Mouse (Mus musculus) heart, embryonic 13.5 days (tissue): Measurements from ENCODE around the gene Emc6. TPM values are rescaled to one million over a fixed set of nuclear protein-coding genes. Genes with fewer than 3 reads are reported as not detected.

Source experiments
- ATAC-seq: fragments of 200-750 bp; cut with Nextera tagmentation; 2 replicates; pipeline ENCODE4 v1.8.0; 2017; ENCODE audit warnings: moderate TSS enrichment; ENCODE audit not compliant: insufficient number of reproducible peaks, low FRiP score, low TSS enrichment; ENCODE audit errors: extremely low read depth
- H3K27ac ChIP-seq: fragments of 300-500 bp; sonication (generic); replicated peaks from 2 replicates; pipeline ENCODE4 v1.5.1; 2015; ENCODE audit warnings: moderate library complexity, mild to moderate bottlenecking, inconsistent platforms
- H3K27me3 ChIP-seq: fragments of 300-500 bp; sonication (generic); replicated peaks from 2 replicates; pipeline ENCODE4 v1.6.1; 2015; ENCODE audit warnings: mild to moderate bottlenecking, inconsistent platforms
- H3K36me3 ChIP-seq: fragments of 300-500 bp; sonication (generic); 2 replicates; pipeline ENCODE4 v1.6.1; 2015; ENCODE audit warnings: mild to moderate bottlenecking, inconsistent platforms
- H3K4me1 ChIP-seq: fragments of 300-500 bp; sonication (generic); 2 replicates; pipeline ENCODE4 v1.6.1; 2015; ENCODE audit warnings: inconsistent platforms
- H3K4me2 ChIP-seq: fragments of 300-500 bp; sonication (generic); 2 replicates; pipeline ENCODE4 v1.6.1; 2015; ENCODE audit warnings: inconsistent platforms, mild to moderate bottlenecking, moderate library complexity
- H3K4me3 ChIP-seq: fragments of 300-500 bp; sonication (generic); 2 replicates; pipeline ENCODE4 v1.5.1; 2015; ENCODE audit warnings: moderate library complexity, mild to moderate bottlenecking, inconsistent platforms
- H3K9ac ChIP-seq: fragments of 300-500 bp; sonication (generic); 2 replicates; pipeline ENCODE4 v1.6.1; 2015; ENCODE audit warnings: inconsistent platforms, mild to moderate bottlenecking, moderate library complexity
- H3K9me3 ChIP-seq: fragments of 300-500 bp; sonication (generic); 2 replicates; pipeline ENCODE4 v1.6.1; 2016; ENCODE audit warnings: inconsistent platforms
- WGBS: fragments of 180-500 bp; shearing (Covaris S2); methylation state at CpG from one replicate; pipeline ENCODE4 v1.1.7; 2015; ENCODE audit warnings: mixed read lengths; 5-methylcytosine and 5-hydroxymethylcytosine counted together
- polyA plus RNA-seq: library from polyadenylated mRNA; unstranded; fragments of >200 nt; fragmentation: Nextera tagmentation; extraction: Ambion mirVana; gene quantifications from 2 replicates; pipeline ENCODE4 v1.2.1, GENCODE M21; 2015

The Emc6 gene
- polyA plus RNA-seq, 1 experiment from 2014 or later = 93.0 TPM

DNA sequence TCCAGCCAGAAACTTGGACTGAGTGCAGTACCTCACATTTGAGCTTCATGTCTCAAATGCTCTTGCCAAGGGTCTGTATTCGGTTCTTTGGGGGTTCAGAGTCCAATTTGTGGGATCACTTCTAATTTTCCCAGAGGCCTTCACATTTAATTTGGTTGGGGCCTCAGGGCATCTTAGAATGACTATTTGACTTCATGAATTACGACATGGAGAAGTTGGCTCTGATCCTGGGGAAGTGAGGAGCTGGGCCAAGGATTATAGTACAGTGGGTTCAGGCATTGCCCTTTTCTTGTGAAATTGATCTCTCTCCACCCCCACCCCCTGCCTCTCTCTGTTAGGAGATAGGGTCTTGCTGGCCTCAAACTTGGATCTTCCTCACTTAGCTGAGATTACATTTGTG lies 24.2 kb upstream of the Emc6 start:
- no peak for ATAC-seq
- Histone ChIP-seq H3K4me3 (no peak overlapping the region), H3K9ac (no peak overlapping the region), H3K4me2 (no peak overlapping the region), H3K27me3 (no peaks in the 10 kb centered on the region), H3K4me1 (peaks cover 16% of the 10 kb centered on the region), H3K27ac (no peak overlapping the region), H3K36me3 (no peaks in the 10 kb centered on the region; the same call in 1 of the 2 replicates), H3K9me3 (no peaks in the 10 kb centered on the region)
- 74% methylated on average over 2 of the region's 2 CpGs for WGBS

DNA sequence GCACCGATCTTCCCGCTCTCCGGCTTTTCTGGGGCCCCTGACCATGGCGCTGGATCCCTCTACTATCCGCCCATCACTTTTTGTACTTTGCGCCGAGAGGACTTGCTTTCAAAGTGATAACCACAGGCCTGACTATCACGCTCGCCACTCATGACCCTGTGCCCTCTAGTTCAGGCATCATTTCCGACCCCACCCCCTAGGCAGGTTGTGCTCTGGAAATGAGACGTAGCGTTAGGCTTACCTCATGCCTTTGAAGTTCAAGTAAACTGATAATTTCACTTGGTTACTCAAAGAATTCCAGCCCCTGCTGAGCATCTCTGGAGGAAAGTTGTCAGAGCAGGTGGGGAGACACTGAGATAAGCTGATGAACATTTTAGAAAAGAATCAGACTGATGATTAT lies 23.0 kb upstream of the Emc6 start:
- Histone ChIP-seq H3K4me1 (peaks cover 16% of the 10 kb centered on the region), H3K9ac (peak overlapping the region; percentile 92), H3K36me3 (peaks cover 10% of the 10 kb centered on the region), H3K9me3 (no peaks in the 10 kb centered on the region), H3K27ac (peak overlapping the region; percentile 42; the same call in 1 of the 2 replicates), H3K4me2 (peak overlapping the region; percentile 98), H3K4me3 (peak overlapping the region; percentile 85), H3K27me3 (no peaks in the 10 kb centered on the region)
- ATAC-seq = no peak
- 3% methylated on average over 12 of the region's 12 CpGs for WGBS

DNA sequence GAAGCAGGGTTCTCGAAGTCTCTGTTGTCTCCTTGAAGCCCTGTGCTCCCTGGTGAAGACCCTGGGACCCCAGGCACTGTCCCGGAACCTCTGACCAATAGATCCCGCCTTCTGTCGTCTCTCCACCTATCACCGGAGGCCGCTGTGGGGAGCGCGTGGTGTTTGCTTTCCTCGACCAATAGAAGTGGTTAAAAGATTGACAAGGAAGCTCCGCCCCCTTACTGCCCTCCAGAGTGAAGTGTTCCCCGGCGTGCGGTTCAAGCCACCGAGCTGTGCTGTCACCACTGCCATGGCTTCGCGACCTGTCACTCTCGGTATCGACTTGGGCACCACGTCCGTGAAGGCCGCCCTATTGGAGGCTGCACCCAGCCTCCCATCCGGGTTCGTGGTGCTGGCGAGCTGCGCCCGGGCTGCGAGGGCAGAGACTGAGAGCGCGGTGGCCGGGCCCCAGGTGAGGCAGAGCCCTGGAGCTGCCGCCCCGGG lies 22.4 kb upstream of the Emc6 start, which contains the start of gene Shpk:
Gene Shpk (plus strand): TSS at position 231 of the 483 bp plus-strand sequence.
- Histone ChIP-seq H3K4me1 (peaks cover 16% of the 10 kb centered on the region), H3K27ac (peak within 1 kb of the TSS; percentile 68), H3K9ac (peak within 1 kb of the TSS; percentile 92), H3K9me3 (no peaks in the 10 kb centered on the region), H3K36me3 (peaks cover 10% of the 10 kb centered on the region), H3K27me3 (no peaks in the 10 kb centered on the region), H3K4me2 (peak within 1 kb of the TSS; percentile 98), H3K4me3 (peak within 1 kb of the TSS; percentile 85)
- peak; percentile 96 for ATAC-seq
- WGBS = under 1% methylated on average over 32 of the region's 32 CpGs

DNA sequence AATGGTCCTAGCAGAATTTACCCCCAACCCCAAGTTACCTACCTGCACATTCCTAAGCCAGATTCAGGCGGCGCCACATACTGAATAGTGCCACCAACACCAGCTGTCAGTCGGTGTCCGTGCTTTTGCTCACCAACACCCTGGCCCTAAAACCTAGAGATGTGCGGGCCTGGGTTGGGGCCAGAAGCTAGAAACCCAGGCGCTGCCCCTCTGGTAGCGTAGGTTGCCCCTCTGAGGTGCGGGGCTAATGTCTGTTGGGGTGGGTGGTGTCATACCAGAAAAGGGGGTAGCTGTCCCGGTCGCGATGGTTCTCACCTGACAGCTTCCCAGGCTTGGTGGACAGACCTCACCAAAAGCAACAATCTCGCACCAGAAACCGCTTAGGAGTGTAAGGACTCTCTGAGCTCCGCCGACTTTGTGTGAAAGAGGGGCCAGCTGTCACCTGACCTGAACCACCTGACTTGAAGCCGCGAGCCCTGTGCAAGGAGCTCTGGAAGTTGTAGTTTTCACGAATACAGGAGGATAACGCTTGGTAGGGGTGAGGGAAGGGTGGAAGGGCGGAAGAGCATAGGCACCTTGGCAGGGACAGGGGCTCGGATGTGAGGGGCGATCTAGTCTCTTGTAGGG lies 21.9 kb upstream of the Emc6 start, which contains the start of gene Ctns:
Gene Ctns (minus strand): TSS at position 440 of the 627 bp plus-strand sequence.
- peaks cover 10% of the 10 kb centered on the region for H3K36me3 ChIP-seq
- H3K9me3 ChIP-seq = no peaks in the 10 kb centered on the region
- peak within 1 kb of the TSS; percentile 85 for H3K4me3 ChIP-seq
- H3K4me2 ChIP-seq = peak within 1 kb of the TSS; percentile 98
- H3K27ac ChIP-seq = peak within 1 kb of the TSS; percentile 68
- peaks cover 16% of the 10 kb centered on the region for H3K4me1 ChIP-seq
- 2% methylated on average over 22 of the region's 22 CpGs for WGBS
- H3K27me3 ChIP-seq = no peaks in the 10 kb centered on the region
- ATAC-seq = peak; percentile 91
- peak within 1 kb of the TSS; percentile 92 for H3K9ac ChIP-seq

DNA sequence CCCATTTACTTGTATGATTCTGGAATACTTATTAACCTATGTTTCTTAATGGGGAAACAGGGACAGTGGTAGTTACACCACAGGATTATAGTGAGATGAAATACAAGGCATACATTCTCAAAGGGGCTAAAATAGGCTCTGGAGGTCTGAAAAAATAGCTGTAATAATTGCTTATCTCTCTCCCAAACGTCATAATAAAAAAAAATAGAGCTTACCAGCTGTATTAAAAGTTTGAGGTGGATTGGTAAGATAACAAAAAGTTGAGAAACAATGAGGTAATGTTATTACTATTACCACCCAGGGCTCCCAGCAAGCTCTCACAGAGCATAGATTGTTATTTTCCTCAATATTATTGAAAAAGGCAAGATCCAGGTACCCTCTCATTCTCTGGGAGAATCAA lies 21.4 kb upstream of the Emc6 start:
- no peak for ATAC-seq
- peaks cover 16% of the 10 kb centered on the region for H3K4me1 ChIP-seq

DNA sequence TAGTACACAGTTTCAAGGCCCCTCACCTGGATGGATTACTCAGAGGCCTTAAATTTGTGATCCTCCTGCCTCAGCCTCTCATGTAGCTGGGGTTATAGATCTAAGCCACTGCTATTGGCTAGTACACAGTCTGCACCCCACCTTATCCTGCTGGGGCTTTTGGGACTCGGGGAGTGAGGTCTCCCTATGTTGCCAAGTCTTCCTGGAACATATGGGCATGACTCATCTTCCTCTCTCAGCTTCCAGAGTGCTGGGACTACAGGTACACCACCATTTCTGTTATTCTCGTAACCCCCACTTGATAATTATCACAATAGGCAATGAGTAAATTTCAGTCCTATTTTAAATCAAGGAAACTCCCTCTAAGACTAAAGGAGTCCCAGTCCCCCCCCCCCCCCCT lies 17.6 kb upstream of the Emc6 start:
- Histone ChIP-seq H3K9ac (no peak overlapping the region), H3K27me3 (no peaks in the 10 kb centered on the region), H3K4me1 (peaks cover 8% of the 10 kb centered on the region), H3K4me3 (no peak overlapping the region), H3K27ac (no peak overlapping the region), H3K9me3 (no peaks in the 10 kb centered on the region), H3K36me3 (peaks cover 47% of the 10 kb centered on the region), H3K4me2 (no peak overlapping the region)
- ATAC-seq = no peak
- 63% methylated on average over 2 of the region's 2 CpGs for WGBS

More for the DNA sequence above, 21.4 kb upstream of the Emc6 start:
- WGBS = 3% methylated on average over 1 of the region's 1 CpGs
- Histone ChIP-seq H3K36me3 (peaks cover 10% of the 10 kb centered on the region), H3K4me3 (peak overlapping the region; percentile 85), H3K27me3 (no peaks in the 10 kb centered on the region), H3K27ac (0 out of 2 replicates have a peak overlapping the region, but pooled peaks have one; percentile 68), H3K9ac (peak overlapping the region; percentile 92), H3K9me3 (no peaks in the 10 kb centered on the region), H3K4me2 (peak overlapping the region; percentile 98)

DNA sequence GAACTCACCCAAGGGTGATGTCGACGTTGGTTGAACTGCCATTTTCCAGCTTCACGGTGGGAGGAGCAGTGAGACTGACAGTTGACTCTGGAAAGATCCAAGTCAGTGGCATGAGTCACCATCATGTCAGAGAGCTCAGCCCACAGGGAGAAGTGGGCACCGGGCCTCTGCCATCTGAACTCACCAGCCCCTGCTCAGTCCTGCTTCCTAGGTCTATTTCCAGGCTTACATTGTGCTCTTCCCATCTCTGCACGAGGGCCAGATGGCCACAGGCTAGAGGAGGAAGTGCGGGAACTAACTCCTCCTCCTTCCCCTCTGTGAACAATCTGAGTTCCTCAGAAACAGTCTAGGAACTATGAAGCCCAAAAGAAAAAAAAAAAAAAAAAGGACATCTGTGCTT lies 16.2 kb upstream of the Emc6 start:
- Histone ChIP-seq H3K27me3 (no peaks in the 10 kb centered on the region), H3K4me2 (no peak overlapping the region), H3K9me3 (no peaks in the 10 kb centered on the region), H3K36me3 (peaks cover 61% of the 10 kb centered on the region), H3K9ac (no peak overlapping the region), H3K4me3 (no peak overlapping the region), H3K4me1 (peaks cover 3% of the 10 kb centered on the region), H3K27ac (no peak overlapping the region)
- ATAC-seq = no peak
- 73% methylated on average over 6 of the region's 6 CpGs for WGBS

DNA sequence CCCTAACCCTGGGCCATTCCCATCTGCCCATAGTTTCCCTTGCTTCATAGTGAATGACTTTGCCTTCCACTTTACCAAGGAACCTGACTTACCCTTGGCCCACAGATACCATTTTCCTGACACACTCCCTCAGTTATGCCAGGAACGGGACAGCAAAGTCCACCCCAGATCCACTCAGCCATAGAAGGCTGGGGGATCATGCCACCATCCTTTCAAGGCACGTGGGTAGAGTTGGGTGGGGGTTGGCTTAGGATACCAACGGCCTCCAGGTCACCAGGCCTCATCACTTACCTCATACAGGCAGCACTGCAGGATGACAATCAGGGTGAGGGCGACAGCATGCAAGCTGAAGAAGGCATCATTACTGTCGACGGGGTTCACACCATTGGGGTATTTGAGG lies 10.4 kb upstream of the Emc6 start:
- H3K36me3 ChIP-seq = peaks cover 97% of the 10 kb centered on the region
- H3K4me1 ChIP-seq = no peaks in the 10 kb centered on the region
- WGBS = 88% methylated on average over 6 of the region's 6 CpGs

DNA sequence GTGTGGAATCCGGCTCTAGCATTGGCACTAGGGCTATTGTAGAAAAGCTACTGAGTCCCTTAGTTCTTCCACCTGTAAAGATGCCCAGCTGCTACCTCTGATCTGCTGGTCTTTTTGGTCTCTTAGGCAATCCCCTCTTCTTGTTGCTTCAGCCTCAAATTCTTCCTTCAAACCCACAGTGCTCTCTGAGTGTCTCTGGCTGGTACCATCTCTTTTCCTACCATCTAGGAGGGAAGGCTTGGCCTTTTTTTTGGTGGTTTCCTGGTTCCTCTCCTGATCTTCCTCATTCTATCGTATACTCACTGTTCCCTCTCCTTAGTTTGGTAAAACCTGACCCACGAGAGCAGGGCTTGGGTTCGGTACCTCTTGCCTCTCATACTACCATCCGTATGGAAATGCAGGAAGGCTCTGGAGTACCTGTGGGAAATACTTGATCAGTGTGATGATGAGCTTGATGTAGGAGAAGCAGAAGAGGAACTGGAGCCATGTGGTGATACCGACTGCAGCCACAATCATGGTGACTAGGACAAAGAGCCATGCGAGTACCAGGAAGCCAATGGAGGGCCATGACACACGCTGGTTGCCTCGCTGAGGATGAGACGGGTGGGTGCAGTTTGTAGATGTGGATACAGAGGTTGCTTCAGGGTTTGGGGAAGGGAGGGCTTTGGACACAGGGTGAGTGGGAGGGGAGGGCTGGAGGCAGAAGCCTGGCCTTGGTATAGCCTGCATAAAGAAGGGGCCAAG lies 9.2 kb upstream of the Emc6 start:
- no peaks in the 10 kb centered on the region for H3K4me1 ChIP-seq
- H3K27me3 ChIP-seq = no peaks in the 10 kb centered on the region
- ATAC-seq = no peak
- no peak overlapping the region for H3K4me3 ChIP-seq
- H3K36me3 ChIP-seq = peaks cover 90% of the 10 kb centered on the region
- H3K9me3 ChIP-seq = no peaks in the 10 kb centered on the region
- no peak overlapping the region for H3K27ac ChIP-seq
- WGBS = 86% methylated on average over 10 of the region's 10 CpGs
- no peak overlapping the region for H3K9ac ChIP-seq
- no peak overlapping the region for H3K4me2 ChIP-seq

More for the DNA sequence above, 10.4 kb upstream of the Emc6 start:
- no peaks in the 10 kb centered on the region for H3K27me3 ChIP-seq
- H3K9me3 ChIP-seq = no peaks in the 10 kb centered on the region
- H3K9ac ChIP-seq = no peak overlapping the region
- H3K4me3 ChIP-seq = no peak overlapping the region
- no peak for ATAC-seq
- no peak overlapping the region for H3K27ac ChIP-seq
- H3K4me2 ChIP-seq = no peak overlapping the region

DNA sequence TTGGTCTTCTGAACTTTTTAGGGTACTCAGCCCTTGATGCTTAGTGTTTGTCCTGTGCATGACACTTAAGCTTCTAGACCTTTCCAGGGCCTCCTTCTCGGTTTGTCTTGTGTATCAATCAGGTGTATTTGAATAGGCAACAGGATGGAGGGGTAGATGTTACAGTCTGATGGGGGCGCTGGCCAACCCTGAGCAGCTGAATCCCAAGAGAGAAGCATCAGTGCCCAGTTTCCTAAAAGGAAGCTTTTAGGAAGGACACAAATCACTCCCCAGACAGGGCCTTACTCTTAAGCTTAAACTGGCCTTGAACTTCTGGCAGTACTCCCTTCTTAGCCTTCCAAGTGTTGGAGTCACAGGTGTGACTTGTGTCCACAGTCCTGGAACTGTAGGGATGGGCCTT lies 1.1 kb upstream of the Emc6 start:
- H3K9me3 ChIP-seq = no peaks in the 10 kb centered on the region
- 4% methylated on average over 2 of the region's 2 CpGs for WGBS

DNA sequence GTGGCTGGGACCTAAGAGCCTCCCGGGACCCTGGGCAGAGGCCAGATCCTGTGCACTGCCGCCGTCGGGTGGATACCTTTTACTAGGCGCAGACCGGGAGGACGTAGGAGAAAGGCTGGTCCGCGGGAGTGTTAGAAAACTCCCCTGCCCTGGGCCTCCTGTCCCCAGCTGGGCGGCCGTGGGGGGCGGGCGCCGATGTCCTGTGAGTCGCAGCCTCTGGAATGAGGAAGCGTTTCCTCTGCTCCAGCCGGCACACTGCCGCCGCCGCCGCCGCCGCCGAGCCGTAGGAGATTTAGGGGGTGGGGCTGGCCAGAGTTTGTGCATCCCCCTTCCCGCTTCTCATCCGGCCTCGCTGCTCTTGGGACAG lies 655 bp upstream of the Emc6 start:
- Histone ChIP-seq H3K4me1 (peaks cover 41% of the 10 kb centered on the region), H3K9me3 (no peaks in the 10 kb centered on the region), H3K36me3 (peaks cover 48% of the 10 kb centered on the region), H3K4me2 (peak overlapping the region; percentile 88), H3K27me3 (no peaks in the 10 kb centered on the region), H3K27ac (peak overlapping the region; percentile 99), H3K4me3 (peak overlapping the region; percentile 99), H3K9ac (peak overlapping the region; percentile 96)
- WGBS = 0% methylated on average over 28 of the region's 28 CpGs
- ATAC-seq = peak; percentile 75

More for the DNA sequence above, 1.1 kb upstream of the Emc6 start:
- peak overlapping the region; percentile 96 for H3K9ac ChIP-seq
- peak overlapping the region; percentile 88 for H3K4me2 ChIP-seq
- peaks cover 48% of the 10 kb centered on the region for H3K36me3 ChIP-seq
- no peak for ATAC-seq
- H3K4me3 ChIP-seq = peak overlapping the region; percentile 99
- peaks cover 37% of the 10 kb centered on the region for H3K4me1 ChIP-seq
- H3K27me3 ChIP-seq = no peaks in the 10 kb centered on the region
- peak overlapping the region; percentile 99 for H3K27ac ChIP-seq
